Mouse (Mus musculus) common myeloid progenitor, adult 5-6 weeks (primary cell): ENCODE measurements around the gene Zfp148. TPM values are rescaled to one million over a fixed set of nuclear protein-coding genes. Genes with fewer than 3 reads are reported as not detected.
"Not testable (repeated sequence)": the region's sequence is repeated elsewhere in the genome, so short reads cannot be mapped to it uniquely, and the experiment has no call there.

Experiments used
- ATAC-seq: replicated peaks from 2 replicates; pipeline ENCODE4 v1.8.0; 2016; ENCODE audit warnings: low read depth, mild to moderate bottlenecking, moderate TSS enrichment, inconsistent platforms; ENCODE audit not compliant: poor library complexity, severe bottlenecking
- total RNA-seq: library from RNA; stranded (forward); fragments of 200-1000, 187-1606 nt; gene quantifications from 2 replicates; pipeline ENCODE4 v1.2.3, GENCODE M21; 2017

Gene Zfp148
- total RNA-seq, 1 experiment from 2014 or later = 36.4 TPM

DNA sequence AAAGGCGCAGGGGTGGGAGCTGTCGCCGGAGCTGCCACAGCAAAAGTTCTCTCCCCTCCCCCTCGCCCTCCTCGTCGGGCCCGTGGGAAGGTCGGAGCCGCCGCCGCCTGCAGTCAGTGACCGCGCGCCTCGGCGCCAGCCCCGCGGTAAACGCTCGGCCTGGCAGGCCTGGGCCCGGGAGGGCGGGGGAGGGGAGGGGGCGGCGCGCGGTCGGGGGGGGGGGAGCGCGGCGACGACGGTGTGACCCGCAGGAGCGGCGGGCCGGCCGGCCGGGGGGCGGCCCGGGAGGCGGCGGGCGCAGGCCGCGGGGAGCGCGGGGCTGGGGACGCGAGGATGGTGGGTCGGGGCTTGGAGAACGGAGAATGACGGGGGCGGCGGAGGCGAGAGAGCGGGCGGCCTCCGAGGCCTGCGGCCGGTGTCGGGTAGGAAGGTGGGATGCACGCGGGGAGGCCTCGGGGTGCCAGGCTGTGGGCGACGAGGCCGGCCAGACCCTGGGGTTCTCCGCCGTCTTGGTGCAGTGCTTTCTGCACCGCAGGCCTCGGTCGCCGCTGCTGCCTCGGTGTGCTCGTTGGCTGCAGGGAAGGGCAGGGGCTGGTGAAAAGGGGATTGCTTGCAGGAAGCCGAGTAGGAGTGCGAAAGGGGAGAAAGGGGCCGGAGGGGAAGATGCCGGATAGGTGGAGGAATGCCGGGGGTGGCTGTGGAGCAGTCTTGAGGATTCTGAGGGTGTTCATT is 412 bp downstream of the Zfp148 start:
- ATAC-seq = peak; percentile 34; the same call in 1 of the 2 replicates

- no peak for ATAC-seq
Observed at GRCm38 (mm10) chr16:33381614-33382245, 1.1 kb downstream of the Zfp148 start.

DNA sequence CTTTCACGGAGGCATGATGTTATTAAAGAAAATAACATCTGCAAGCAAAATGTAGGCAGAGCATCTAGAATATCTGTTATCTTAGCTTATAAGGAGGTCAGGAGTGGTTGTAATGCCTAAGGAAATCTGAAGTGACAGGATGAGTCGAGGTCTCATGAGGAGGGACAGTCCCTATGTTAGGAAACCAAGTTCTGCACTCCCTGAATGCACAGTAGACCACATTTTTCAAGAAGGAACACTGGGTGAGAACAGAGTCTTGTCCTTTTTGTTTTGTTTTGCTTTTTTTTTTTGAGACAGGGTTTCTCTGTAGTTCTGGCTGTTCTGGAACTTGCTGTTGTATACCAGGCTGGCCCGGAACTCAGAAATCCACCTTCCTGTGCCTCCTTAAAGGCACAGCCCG is 1.7 kb downstream of the Zfp148 start:
- ATAC-seq = no peak

- no peak for ATAC-seq
Observed at GRCm38 (mm10) chr16:33383584-33383983, 2.9 kb downstream of the Zfp148 start.

- not testable (repeated sequence) for ATAC-seq
Observed at GRCm38 (mm10) chr16:33384057-33384456, 3.4 kb downstream of the Zfp148 start.

DNA sequence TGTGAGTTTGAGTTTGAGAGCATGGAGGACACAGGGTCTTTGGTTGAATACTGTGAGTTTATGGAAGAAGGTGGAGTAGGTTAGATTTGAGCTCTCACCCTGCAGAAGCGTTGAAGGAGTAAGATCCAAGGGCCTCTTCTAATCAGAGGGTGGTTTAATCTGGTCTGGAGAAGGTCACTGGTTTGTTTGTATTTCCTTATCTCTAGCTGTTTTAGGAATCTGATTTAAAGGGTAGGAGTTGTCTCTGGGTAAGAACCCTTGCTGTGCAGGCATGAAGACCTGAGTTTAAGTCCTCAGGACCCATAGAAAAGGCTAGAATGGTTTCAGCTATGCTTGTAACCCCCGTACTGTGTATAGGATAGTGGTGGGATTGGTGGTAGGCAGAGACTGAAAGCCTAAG is 6.4 kb downstream of the Zfp148 start:
- ATAC-seq = no peak

DNA sequence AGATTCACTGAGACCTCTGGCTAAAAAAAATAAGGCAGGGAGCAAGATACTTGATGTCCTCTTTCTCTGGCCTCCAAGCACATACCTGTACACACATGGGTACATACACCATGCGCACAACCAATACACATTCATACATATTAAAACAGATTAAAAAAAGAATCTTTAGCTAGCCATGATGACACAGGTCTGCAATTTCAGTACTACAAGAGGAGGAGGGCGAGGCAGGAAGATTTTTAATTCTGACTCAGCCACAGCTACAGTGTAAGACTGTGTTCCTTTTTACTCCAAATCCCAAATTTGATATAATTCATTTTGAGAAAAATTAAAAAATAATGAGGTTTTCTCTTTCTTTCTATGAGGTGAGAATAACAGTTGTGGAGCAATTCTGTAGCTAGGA is 6.8 kb downstream of the Zfp148 start:
- no peak for ATAC-seq

GRCm38 (mm10) chr16:33399913-33400782 is 19.5 kb downstream of the Zfp148 start:
- ATAC-seq = peak; percentile 98

- no peak for ATAC-seq
Observed at GRCm38 (mm10) chr16:33400943-33401342, 20.3 kb downstream of the Zfp148 start.

DNA sequence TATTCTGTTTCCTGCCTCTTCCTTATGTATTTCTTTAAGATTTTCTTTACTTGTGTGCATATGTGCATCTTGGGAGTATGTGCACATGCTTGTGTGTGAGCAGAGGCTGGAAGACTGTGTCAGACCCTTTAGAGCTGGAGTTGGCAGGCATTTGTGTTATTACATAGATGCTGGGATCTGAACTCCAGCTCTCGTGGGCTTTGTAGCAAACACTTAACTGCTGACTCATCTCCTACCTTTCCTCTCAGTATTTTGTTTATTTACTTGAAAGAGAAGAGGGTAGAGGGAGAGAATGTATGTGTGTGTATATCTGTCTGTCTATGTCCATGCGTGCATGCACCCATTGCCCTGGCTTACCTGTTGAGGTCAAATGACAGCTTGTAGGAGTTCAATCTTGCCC is 22.6 kb downstream of the Zfp148 start:
- no peak for ATAC-seq

DNA sequence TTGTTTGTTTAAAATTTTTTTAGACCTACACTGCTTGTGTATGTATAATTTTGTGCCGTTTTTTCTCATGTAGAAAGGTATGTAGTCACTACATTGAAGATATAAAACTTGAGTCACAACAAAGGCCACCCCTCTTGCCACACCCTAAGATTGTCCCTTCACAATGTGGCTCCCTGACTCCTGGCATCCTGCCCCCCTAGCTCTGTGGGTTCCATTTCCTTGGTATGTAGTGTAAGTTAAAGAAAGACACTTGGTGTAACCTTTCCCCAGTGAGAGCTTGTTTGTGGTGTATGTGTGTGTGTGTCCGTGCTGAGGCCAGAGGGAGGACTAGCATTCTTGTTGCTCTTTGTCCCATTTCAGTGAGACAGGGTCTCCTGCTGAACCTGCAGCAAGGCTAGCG is 23.4 kb downstream of the Zfp148 start:
- 0 out of 2 replicates have a peak, but pooled peaks have one; percentile 7 for ATAC-seq

DNA sequence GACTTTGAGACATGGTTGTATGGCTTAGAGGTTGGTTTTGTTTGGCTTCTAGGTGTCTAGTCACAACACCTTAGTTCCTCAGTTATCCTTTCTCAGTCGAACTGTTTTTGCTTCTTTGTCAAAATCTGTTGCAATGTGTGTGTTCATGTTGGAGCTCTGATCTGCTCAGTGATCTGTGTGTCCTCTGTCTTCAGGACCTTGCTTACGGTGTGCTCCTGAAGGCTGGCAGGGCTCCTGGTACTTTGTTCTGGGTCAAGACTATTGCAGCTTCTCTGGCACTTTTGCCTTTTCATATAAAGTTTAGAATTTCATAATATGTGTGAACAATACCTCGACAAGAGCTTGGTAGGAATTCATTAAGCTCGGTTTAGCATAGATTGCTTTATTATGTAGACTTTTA is 24.9 kb downstream of the Zfp148 start:
- ATAC-seq = no peak

DNA sequence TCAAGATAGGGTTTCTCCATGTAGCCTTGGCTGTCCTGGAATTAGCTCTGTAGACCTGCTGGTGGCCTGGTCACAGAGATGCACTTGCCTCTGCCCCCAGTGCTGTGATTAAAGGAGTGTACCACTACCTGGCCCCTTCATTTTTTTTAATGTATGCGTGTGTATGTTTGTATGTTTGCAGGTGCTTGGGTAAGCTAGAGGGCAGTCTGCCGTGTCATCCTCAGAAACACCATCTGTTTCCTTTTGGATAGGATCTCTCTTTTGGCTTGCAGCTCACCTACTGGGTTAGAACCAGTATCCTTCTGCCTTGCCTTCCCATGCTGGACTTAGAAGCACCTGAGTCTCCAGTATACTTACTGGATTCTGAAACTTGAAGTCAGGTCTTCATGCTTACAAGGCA is 29.5 kb downstream of the Zfp148 start:
- no peak for ATAC-seq

- ATAC-seq = no peak
Observed at GRCm38 (mm10) chr16:33410605-33411004, 30.0 kb downstream of the Zfp148 start.

- no peak for ATAC-seq
Observed at GRCm38 (mm10) chr16:33414191-33414590, 33.6 kb downstream of the Zfp148 start.

DNA sequence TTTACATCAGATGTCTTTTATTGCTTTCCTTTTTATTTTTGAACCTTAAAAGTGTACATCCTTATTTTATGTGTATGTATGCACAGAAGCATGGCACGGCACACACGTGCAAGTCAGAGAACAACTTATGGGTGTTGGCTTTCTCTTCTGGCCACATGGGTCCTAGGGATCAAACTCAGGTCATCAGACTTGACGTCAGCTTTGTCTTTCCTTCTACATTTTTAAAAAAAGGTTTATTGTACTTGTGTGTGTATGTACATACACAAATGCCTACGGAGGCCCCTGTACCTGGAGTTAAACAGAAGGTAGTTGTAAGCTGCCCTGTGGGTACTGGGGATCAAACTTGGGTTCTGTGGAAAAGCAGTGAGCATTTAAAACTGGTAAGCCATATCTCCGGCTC is 35.0 kb downstream of the Zfp148 start:
- no peak for ATAC-seq

GRCm38 (mm10) chr16:33428327-33428726 is 47.7 kb downstream of the Zfp148 start:
- ATAC-seq = no peak

- ATAC-seq = no peak
Observed at GRCm38 (mm10) chr16:33431660-33432059, 51.0 kb downstream of the Zfp148 start.

GRCm38 (mm10) chr16:33441065-33441464 is 60.4 kb downstream of the Zfp148 start:
- no peak for ATAC-seq

DNA sequence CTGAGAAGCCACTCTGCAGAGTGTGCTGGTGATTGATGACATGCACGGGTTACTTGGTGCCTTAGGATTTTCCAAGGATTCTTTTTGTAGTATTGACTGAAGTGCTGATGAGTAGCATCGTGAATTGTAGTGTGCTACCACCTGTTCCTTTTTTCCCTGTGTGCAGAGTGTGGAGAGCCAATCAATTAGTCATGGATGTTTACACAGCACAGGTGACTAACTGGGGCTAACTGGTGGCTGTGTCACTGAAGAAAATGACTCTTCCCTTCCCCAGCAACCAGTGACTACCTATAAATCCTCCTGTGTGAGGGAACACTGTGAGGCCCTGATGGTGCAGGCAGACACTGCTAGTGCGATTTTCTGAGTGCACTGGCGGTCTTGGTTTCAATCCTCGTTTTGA is 66.2 kb downstream of the Zfp148 start:
- ATAC-seq = no peak

DNA sequence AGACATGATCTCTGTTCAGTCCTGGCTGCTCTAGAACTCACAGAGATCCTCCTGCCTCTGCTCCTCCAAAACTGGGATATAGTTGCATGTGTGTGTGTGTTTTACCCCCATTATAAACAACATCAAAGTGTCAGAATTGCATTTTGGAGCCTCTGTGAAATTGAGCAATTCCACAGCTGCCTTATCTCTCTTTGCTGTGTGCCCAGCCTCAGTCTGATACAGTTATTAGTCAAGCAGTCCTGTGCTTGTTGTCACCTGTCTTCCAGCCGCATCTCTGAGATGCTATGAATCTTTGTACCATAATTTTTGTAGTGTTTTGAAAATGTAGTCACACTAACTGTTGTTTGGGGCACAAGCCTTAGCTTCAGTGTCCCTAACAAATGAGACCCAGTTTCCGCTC is 73.2 kb downstream of the Zfp148 start:
- ATAC-seq = no peak
